Mouse (Mus musculus) NIH3T3 (cell line): Measurements from ENCODE around the gene Cacng7.
"Not testable (repeated sequence)": the region's sequence is repeated elsewhere in the genome, so short reads cannot be mapped to it uniquely, and the experiment has no call there.

Experiments used
- DNase-seq: peaks from one replicate; pipeline ENCODE4 v3.0.0-alpha.2; 2012; ENCODE audit warnings: low read depth

Gene Cacng7

GRCm38 (mm10) chr7:3389444-3390412, 57.0 kb downstream of the Cacng7 start:
- peak; percentile 48 for DNase-seq

- no peak for DNase-seq
Observed at GRCm38 (mm10) chr7:3390413-3391080, 57.8 kb downstream of the Cacng7 start, which contains the start of gene Cacng8. TSS of gene Cacng8 (plus strand) at chr7:3390683.

GRCm38 (mm10) chr7:3391081-3391451, 58.3 kb downstream of the Cacng7 start:
- no peak for DNase-seq

GRCm38 (mm10) chr7:3391809-3392208, 59.1 kb downstream of the Cacng7 start:
- DNase-seq, result no peak

GRCm38 (mm10) chr7:3397355-3397754, 64.6 kb downstream of the Cacng7 start:
- DNase-seq, result no peak

GRCm38 (mm10) chr7:3397797-3398196, 65.0 kb downstream of the Cacng7 start:
- DNase-seq, result no peak

- not testable (repeated sequence) for DNase-seq
Observed at GRCm38 (mm10) chr7:3398363-3398762, 65.6 kb downstream of the Cacng7 start.

- DNase-seq, result no peak
Observed at GRCm38 (mm10) chr7:3399937-3400336, 67.2 kb downstream of the Cacng7 start.

GRCm38 (mm10) chr7:3409729-3410520, 77.2 kb downstream of the Cacng7 start:
- DNase-seq, result no peak

- no peak for DNase-seq
Observed at GRCm38 (mm10) chr7:3411160-3411941, 78.6 kb downstream of the Cacng7 start.

- DNase-seq, result peak; percentile 18
Observed at GRCm38 (mm10) chr7:3412036-3412435, 79.3 kb downstream of the Cacng7 start.

GRCm38 (mm10) chr7:3414888-3415287, 82.1 kb downstream of the Cacng7 start:
- DNase-seq, result no peak

GRCm38 (mm10) chr7:3415378-3415777, 82.6 kb downstream of the Cacng7 start:
- DNase-seq, result no peak
